Mouse (Mus musculus) forebrain, embryonic 15.5 days (tissue): Measurements from ENCODE around the gene Gm29564. TPM values are rescaled to one million over a fixed set of nuclear protein-coding genes. Genes with fewer than 3 reads are reported as not detected.
"Not testable (repeated sequence)": the region's sequence is repeated elsewhere in the genome, so short reads cannot be mapped to it uniquely, and the experiment has no call there.

Experiments
- ATAC-seq: fragments of 200-750 bp; cut with Nextera tagmentation; replicated peaks from 2 replicates; pipeline ENCODE4 v1.8.0; 2017; ENCODE audit warnings: mild to moderate bottlenecking, moderate TSS enrichment, moderate library complexity
- H3K27ac ChIP-seq: fragments of 300-500 bp; sonication (generic); replicated peaks from 2 replicates; pipeline ENCODE4 v1.5.1; 2015; ENCODE audit warnings: mild to moderate bottlenecking, inconsistent platforms
- H3K27me3 ChIP-seq: fragments of 300-500 bp; sonication (generic); 2 replicates; pipeline ENCODE4 v1.6.1; 2015; ENCODE audit warnings: inconsistent platforms
- H3K36me3 ChIP-seq: fragments of 300-500 bp; sonication (generic); 2 replicates; pipeline ENCODE4 v1.6.1; 2015; ENCODE audit warnings: mild to moderate bottlenecking, inconsistent platforms
- H3K4me1 ChIP-seq: fragments of 300-500 bp; sonication (generic); 2 replicates; pipeline ENCODE4 v1.6.1; 2015; ENCODE audit warnings: inconsistent platforms
- H3K4me2 ChIP-seq: fragments of 300-500 bp; sonication (generic); replicated peaks from 2 replicates; pipeline ENCODE4 v1.6.1; 2015; ENCODE audit warnings: mild to moderate bottlenecking, inconsistent platforms
- H3K4me3 ChIP-seq: fragments of 300-500 bp; sonication (generic); 2 replicates; pipeline ENCODE4 v1.5.1; 2015; ENCODE audit warnings: mild to moderate bottlenecking, inconsistent platforms
- H3K9ac ChIP-seq: fragments of 300-500 bp; sonication (generic); replicated peaks from 2 replicates; pipeline ENCODE4 v1.6.1; 2015; ENCODE audit warnings: mild to moderate bottlenecking, inconsistent platforms
- H3K9me3 ChIP-seq: fragments of 300-500 bp; sonication (generic); 2 replicates; pipeline ENCODE4 v1.6.1; 2016; ENCODE audit warnings: inconsistent platforms
- WGBS: fragments of 180-500 bp; shearing (Covaris S2); methylation state at CpG from one replicate; pipeline ENCODE4 v1.1.7; 2015; ENCODE audit warnings: mixed read lengths; 5-methylcytosine and 5-hydroxymethylcytosine counted together
- polyA plus RNA-seq: library from polyadenylated mRNA; unstranded; fragments of >200 nt; fragmentation: Nextera tagmentation; extraction: Ambion mirVana; gene quantifications from 2 replicates; pipeline ENCODE4 v1.2.1, GENCODE M21; 2015

Gm29564 gene
- not detected in 2 replicates for polyA plus RNA-seq

- not testable (repeated sequence) for ATAC-seq
These were observed at the start of gene Gm29564 for GRCm38 (mm10) chrY:78212693-78213092. Gene Gm29564, plus strand, starts transcription at chrY:78212993.

More at GRCm38 (mm10) chrY:78212693-78213092, at the start of gene Gm29564:
- not testable (repeated sequence) for H3K9ac ChIP-seq, H3K4me2 ChIP-seq, H3K27me3 ChIP-seq, H3K36me3 ChIP-seq, H3K27ac ChIP-seq, H3K9me3 ChIP-seq, H3K4me3 ChIP-seq, H3K4me1 ChIP-seq
- WGBS: no CpG with 5 or more reads among the region's 6 CpGs

Other genes starting within 250 kb of the Gm29564 start
- not detected in 2 replicates for gene Gm20867, start 249.8 kb upstream of the Gm29564 start, polyA plus RNA-seq